Mouse (Mus musculus) adrenal gland, adult 8-10 months (tissue): ENCODE results near the gene Rsph14. TPM values are rescaled to one million over a fixed set of nuclear protein-coding genes. Genes with fewer than 3 reads are reported as not detected.
"Not testable (repeated sequence)": the region's sequence is repeated elsewhere in the genome, so short reads cannot be mapped to it uniquely, and the experiment has no call there.

Source experiments
- DNase-seq: peaks from one replicate; pipeline ENCODE4 v3.0.0; 2022
- total RNA-seq, 4 experiments: library from RNA; stranded (reverse); gene quantifications; 2 replicates each; pipeline ENCODE4 v1.2.4; 2022

The Rsph14 gene
- total RNA-seq, 4 experiments from 2014 or later: 0.91 to 3.3 (median 1.5) TPM; not detected in 1

- no peak for DNase-seq
Observed at GRCm38 (mm10) chr10:75053655-75054054, 21.3 kb upstream of the Rsph14 start.

- no peak for DNase-seq
Observed at GRCm38 (mm10) chr10:75052902-75053301, 20.5 kb upstream of the Rsph14 start.

- no peak for DNase-seq
Observed at GRCm38 (mm10) chr10:75051364-75052074, 19.1 kb upstream of the Rsph14 start.

GRCm38 (mm10) chr10:75048711-75049110 is 16.3 kb upstream of the Rsph14 start:
- DNase-seq: no peak

GRCm38 (mm10) chr10:75045831-75046230 is 13.4 kb upstream of the Rsph14 start:
- no peak for DNase-seq

- no peak for DNase-seq
Observed at GRCm38 (mm10) chr10:75044459-75044858, 12.1 kb upstream of the Rsph14 start.

- DNase-seq: not testable (repeated sequence)
Observed at GRCm38 (mm10) chr10:75042060-75042459, 9.7 kb upstream of the Rsph14 start.

GRCm38 (mm10) chr10:75036883-75037379 is 4.5 kb upstream of the Rsph14 start, which contains the start of gene Rab36:
Gene Rab36, plus strand, starts transcription at chr10:75037058.
- peak; percentile 98 for DNase-seq

GRCm38 (mm10) chr10:75031345-75032114 is 856 bp downstream of the Rsph14 start:
- DNase-seq: no peak

GRCm38 (mm10) chr10:75030234-75030633 is 2.2 kb downstream of the Rsph14 start:
- DNase-seq: no peak

- DNase-seq: no peak
Observed at GRCm38 (mm10) chr10:75029677-75030076, 2.7 kb downstream of the Rsph14 start.

GRCm38 (mm10) chr10:75028743-75029142 is 3.6 kb downstream of the Rsph14 start:
- DNase-seq: no peak

- DNase-seq: no peak
Observed at GRCm38 (mm10) chr10:75026491-75026890, 5.9 kb downstream of the Rsph14 start.

GRCm38 (mm10) chr10:75021138-75021537 is 11.2 kb downstream of the Rsph14 start:
- peak; percentile 50 for DNase-seq

GRCm38 (mm10) chr10:75020271-75020670 is 12.1 kb downstream of the Rsph14 start:
- DNase-seq: no peak

GRCm38 (mm10) chr10:75016481-75016880 is 15.9 kb downstream of the Rsph14 start:
- DNase-seq: no peak

- no peak for DNase-seq
Observed at GRCm38 (mm10) chr10:75015465-75015864, 16.9 kb downstream of the Rsph14 start.

- DNase-seq: no peak
Observed at GRCm38 (mm10) chr10:75010704-75011103, 21.7 kb downstream of the Rsph14 start.

GRCm38 (mm10) chr10:75006889-75007662 is 25.3 kb downstream of the Rsph14 start:
- no peak for DNase-seq

GRCm38 (mm10) chr10:75004067-75004466 is 28.3 kb downstream of the Rsph14 start:
- no peak for DNase-seq

- no peak for DNase-seq
Observed at GRCm38 (mm10) chr10:75001391-75001790, 31.0 kb downstream of the Rsph14 start.

GRCm38 (mm10) chr10:74995377-74995776 is 37.0 kb downstream of the Rsph14 start:
- DNase-seq: no peak

- DNase-seq: no peak
Observed at GRCm38 (mm10) chr10:74994863-74995262, 37.5 kb downstream of the Rsph14 start.
